Mouse (Mus musculus) lung, postnatal 0 days (tissue): ENCODE data around the gene Gjd3. TPM values are rescaled to one million over a fixed set of nuclear protein-coding genes. Genes with fewer than 3 reads are reported as not detected.

Experiments used
- ATAC-seq: fragments of 200-750 bp; cut with Nextera tagmentation; 2 replicates; pipeline ENCODE4 v1.8.0; 2017; ENCODE audit warnings: moderate library complexity
- DNase-seq: peaks from one replicate; pipeline ENCODE4 v3.0.0-alpha.2; 2016; ENCODE audit warnings: low spot score
- H3K27ac ChIP-seq: fragments of 300-500 bp; sonication (generic); 2 replicates; pipeline ENCODE4 v1.5.1; 2014; ENCODE audit warnings: antibody characterized with exemption, mild to moderate bottlenecking, low read length, mixed read lengths
- H3K27me3 ChIP-seq: fragments of 300-500 bp; sonication (generic); replicated peaks from 2 replicates; pipeline ENCODE4 v1.6.1; 2014; ENCODE audit warnings: low read length, mixed read lengths; ENCODE audit not compliant: insufficient read depth
- H3K36me3 ChIP-seq: fragments of 300-500 bp; sonication (generic); 2 replicates; pipeline ENCODE4 v1.6.1; 2014; ENCODE audit warnings: low read length, mixed read lengths; ENCODE audit not compliant: insufficient read depth
- H3K4me1 ChIP-seq: fragments of 300-500 bp; sonication (generic); 2 replicates; pipeline ENCODE4 v1.6.1; 2014; ENCODE audit warnings: antibody characterized with exemption, low read depth, low read length, mixed read lengths; ENCODE audit not compliant: insufficient read depth
- H3K4me2 ChIP-seq: fragments of 300-500 bp; sonication (generic); replicated peaks from 2 replicates; pipeline ENCODE4 v1.6.1; 2014; ENCODE audit warnings: low read depth, mild to moderate bottlenecking, low read length, moderate library complexity, mixed read lengths
- H3K4me3 ChIP-seq: fragments of 300-500 bp; sonication (generic); 2 replicates; pipeline ENCODE4 v1.5.1; 2014; ENCODE audit warnings: low read depth, low read length
- H3K9ac ChIP-seq: fragments of 300-500 bp; sonication (generic); replicated peaks from 2 replicates; pipeline ENCODE4 v1.6.1; 2014; ENCODE audit warnings: low read depth, mild to moderate bottlenecking
- H3K9me3 ChIP-seq: fragments of 300-500 bp; sonication (generic); 2 replicates; pipeline ENCODE4 v1.6.1; 2016; ENCODE audit warnings: low read length, mixed read lengths
- CTCF ChIP-seq: IDR thresholded peaks from 2 replicates; pipeline ENCODE4 v1.5.1; 2016; ENCODE audit warnings: antibody characterized with exemption, mild to moderate bottlenecking
- EP300 ChIP-seq: IDR thresholded peaks from 2 replicates; pipeline ENCODE4 v1.6.1; 2016; ENCODE audit warnings: antibody characterized with exemption, mild to moderate bottlenecking, control low read depth
- WGBS: fragments of 180-500 bp; shearing (Covaris S2); extraction: QIAGEN DNeasy Blood & Tissue Kit; methylation state at CpG from one replicate; pipeline ENCODE4 v1.1.7; 2014; 5-methylcytosine and 5-hydroxymethylcytosine counted together
- polyA plus RNA-seq: library from polyadenylated mRNA; unstranded; fragments of >200 nt; fragmentation: Nextera tagmentation; extraction: Ambion mirVana; gene quantifications from 2 replicates; pipeline ENCODE4 v1.2.1, GENCODE M21; 2015

Gene Gjd3
- polyA plus RNA-seq, 1 experiment from 2014 or later = 1.0 TPM

GRCm38 (mm10) chr11:98969496-98969927 is 13.3 kb downstream of the Gjd3 start:
- TF ChIP-seq CTCF = no peak
- TF ChIP-seq EP300 = no peak
- no peaks in the 10 kb centered on the region for H3K27me3 ChIP-seq
- no peak for DNase-seq
- H3K4me3 ChIP-seq = no peak overlapping the region
- no peak overlapping the region for H3K4me2 ChIP-seq
- WGBS = 40% methylated on average over 17 of the region's 17 CpGs
- peaks cover 35% of the 10 kb centered on the region for H3K36me3 ChIP-seq
- no peaks in the 10 kb centered on the region for H3K9me3 ChIP-seq
- no peak for ATAC-seq
- H3K4me1 ChIP-seq = peaks cover 34% of the 10 kb centered on the region
- no peak overlapping the region for H3K27ac ChIP-seq
- H3K9ac ChIP-seq = no peak overlapping the region

GRCm38 (mm10) chr11:98968716-98969495 is 13.9 kb downstream of the Gjd3 start:
- DNase-seq = peak; percentile 58
- no peak for TF ChIP-seq EP300
- no peak for TF ChIP-seq CTCF
- H3K4me3 ChIP-seq = no peak overlapping the region
- H3K27ac ChIP-seq = peak overlapping the region; percentile 54; the same call in 1 of the 2 replicates
- H3K4me2 ChIP-seq = no peak overlapping the region
- H3K9ac ChIP-seq = no peak overlapping the region
- 24% methylated on average over 20 of the region's 20 CpGs for WGBS
- no peaks in the 10 kb centered on the region for H3K9me3 ChIP-seq
- no peaks in the 10 kb centered on the region for H3K27me3 ChIP-seq
- peaks cover 35% of the 10 kb centered on the region for H3K36me3 ChIP-seq
- peaks cover 40% of the 10 kb centered on the region for H3K4me1 ChIP-seq
- peak; percentile 24 for ATAC-seq

- Histone ChIP-seq H3K4me3 (no peak overlapping the region), H3K9me3 (no peaks in the 10 kb centered on the region), H3K9ac (no peak overlapping the region), H3K27ac (0 out of 2 replicates have a peak overlapping the region, but pooled peaks have one; percentile 54), H3K4me2 (no peak overlapping the region), H3K36me3 (peaks cover 28% of the 10 kb centered on the region), H3K27me3 (no peaks in the 10 kb centered on the region), H3K4me1 (peaks cover 40% of the 10 kb centered on the region)
- no peak; the same call in 1 of the 2 replicates for TF ChIP-seq EP300
- no peak for TF ChIP-seq CTCF
- ATAC-seq = no peak
- 36% methylated on average over 16 of the region's 16 CpGs for WGBS
- no peak for DNase-seq
Observed at GRCm38 (mm10) chr11:98968079-98968478, 14.7 kb downstream of the Gjd3 start.

- TF ChIP-seq EP300 (no peak), CTCF (peak; percentile 56)
- H3K36me3 ChIP-seq = peaks cover 17% of the 10 kb centered on the region
- H3K9me3 ChIP-seq = no peaks in the 10 kb centered on the region
- H3K27ac ChIP-seq = no peak overlapping the region
- ATAC-seq = no peak
- no peak overlapping the region for H3K4me3 ChIP-seq
- H3K9ac ChIP-seq = no peak overlapping the region
- no peaks in the 10 kb centered on the region for H3K27me3 ChIP-seq
- peaks cover 44% of the 10 kb centered on the region for H3K4me1 ChIP-seq
- peak; percentile 66 for DNase-seq
- WGBS = 49% methylated on average over 5 of the region's 9 CpGs
- H3K4me2 ChIP-seq = peak overlapping the region; percentile 98; the same call in 1 of the 2 replicates
Observed at GRCm38 (mm10) chr11:98966499-98967141, 16.2 kb downstream of the Gjd3 start.

- Histone ChIP-seq H3K4me1 (peaks cover 47% of the 10 kb centered on the region), H3K9ac (peak overlapping the region; percentile 29; the same call in 1 of the 2 replicates), H3K4me3 (peak overlapping the region; percentile 10; the same call in 1 of the 2 replicates), H3K9me3 (no peaks in the 10 kb centered on the region), H3K4me2 (peak overlapping the region; percentile 98), H3K27ac (peak overlapping the region; percentile 84; the same call in 1 of the 2 replicates), H3K36me3 (peaks cover 12% of the 10 kb centered on the region), H3K27me3 (no peaks in the 10 kb centered on the region)
- DNase-seq = peak; percentile 52
- 24% methylated on average over 5 of the region's 11 CpGs for WGBS
- no peak for ATAC-seq
- no peak for TF ChIP-seq CTCF
Observed at GRCm38 (mm10) chr11:98965416-98966077, 17.3 kb downstream of the Gjd3 start.
